Mouse (Mus musculus): ENCODE data around the gene Pilrb1.
"Not testable (repeated sequence)": the region's sequence is repeated elsewhere in the genome, so short reads cannot be mapped to it uniquely, and the experiment has no call there.

Gene Pilrb1

DNA sequence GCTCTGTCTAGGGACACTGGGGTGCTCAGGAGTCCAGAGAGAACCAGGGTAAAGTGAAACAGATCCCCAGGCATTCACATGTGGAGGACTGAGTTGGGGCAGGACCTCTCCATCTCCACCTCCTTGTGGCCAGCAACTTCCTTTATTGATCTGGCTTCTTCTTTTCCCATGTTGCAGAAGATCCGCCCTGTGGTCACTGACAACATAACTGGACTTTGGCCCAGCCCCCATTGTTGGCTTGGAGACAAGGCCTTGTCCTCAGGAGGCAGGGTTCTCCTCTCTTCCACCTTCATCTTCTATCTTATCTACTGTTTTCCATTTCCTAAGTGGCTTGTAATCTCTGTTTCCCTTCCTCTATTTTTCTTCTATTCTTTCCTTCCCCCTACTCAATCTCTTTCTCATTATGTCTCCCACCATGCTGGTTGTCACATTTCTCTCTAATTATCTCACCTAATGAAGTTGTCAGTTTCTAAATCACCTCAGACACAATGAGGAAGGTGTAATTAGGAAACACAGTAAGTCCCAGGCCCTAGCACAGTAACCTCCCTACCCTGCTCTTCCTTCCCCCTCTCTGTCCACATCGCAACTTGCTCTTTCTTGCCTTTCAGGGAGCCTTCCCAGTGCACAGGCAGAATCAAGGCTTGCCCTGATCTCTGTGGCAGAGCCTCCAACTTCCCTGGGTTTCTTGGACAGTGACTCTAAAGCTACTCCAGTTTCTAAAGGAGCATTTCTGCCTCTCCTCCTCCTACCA is at the start of gene Pilrb1:
Pilrb1 (minus strand) TSS at position 147 of the 751 bp plus-strand sequence.
- not testable (repeated sequence) for DNase-seq (ENCODE audit: low read depth in 2 of 2, low spot score in 2 of 2)

DNA sequence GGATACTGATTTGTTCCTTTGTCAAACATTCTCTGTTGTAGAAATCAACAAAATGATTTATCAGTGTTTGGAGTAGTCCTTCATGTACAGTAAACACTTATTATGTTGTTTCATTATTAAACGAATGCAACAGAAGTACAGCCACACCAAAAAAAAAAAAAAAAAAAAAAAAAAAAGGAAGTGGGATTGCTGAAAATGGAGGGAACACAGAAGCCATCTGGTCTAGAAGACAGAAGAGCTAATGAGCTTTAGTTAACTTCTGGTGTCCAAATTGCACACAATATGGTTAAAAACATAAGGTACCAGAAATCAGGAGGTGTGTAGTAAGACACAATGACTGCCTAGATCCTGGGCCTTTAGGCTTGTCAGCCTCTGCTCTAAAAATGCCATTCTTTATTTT is 39.9 kb upstream of the Pilrb1 start:
- DNase-seq (ENCODE audit: low read depth in 2 of 2, low spot score in 2 of 2): no peak

DNA sequence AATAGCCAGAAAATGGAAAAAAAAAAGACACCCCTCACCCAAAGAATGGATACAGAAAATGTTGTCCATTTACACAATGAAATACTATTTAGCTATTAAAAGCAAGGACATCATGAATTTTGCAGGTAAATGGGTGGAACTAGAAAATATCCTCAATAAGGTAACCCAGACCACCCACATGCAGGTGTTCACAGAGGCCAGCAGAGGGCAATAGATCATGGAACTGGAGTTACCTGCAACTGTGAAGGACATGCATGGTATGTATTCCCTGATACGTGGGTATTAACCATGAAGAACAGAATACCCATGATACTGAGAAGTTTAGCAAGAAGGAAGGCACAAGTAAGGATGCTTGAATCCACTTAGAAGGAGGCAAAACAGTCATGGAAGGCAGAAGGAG is 35.0 kb upstream of the Pilrb1 start:
- no peak for DNase-seq (ENCODE audit: low read depth in 2 of 2, low spot score in 2 of 2)

DNA sequence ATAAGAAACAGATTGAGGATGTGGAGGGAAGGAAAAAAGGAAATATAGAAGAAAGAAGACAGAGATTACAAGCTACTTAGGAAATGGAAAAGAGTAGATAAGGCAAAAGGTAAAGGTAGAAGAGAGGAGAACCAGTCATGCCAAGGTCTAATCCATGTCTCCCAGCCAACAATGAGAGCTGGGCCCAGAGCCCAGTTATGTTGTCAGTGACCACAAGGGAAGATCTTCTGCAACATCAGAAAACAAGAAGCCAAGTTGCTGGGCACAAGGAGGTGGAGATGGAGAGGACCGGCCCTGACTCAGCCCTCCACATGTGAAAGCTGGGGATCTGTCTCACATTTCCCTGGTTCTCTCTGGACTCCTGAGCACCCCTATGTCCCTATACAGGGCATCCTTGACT is 29.8 kb upstream of the Pilrb1 start:
- no peak for DNase-seq (ENCODE audit: low read depth in 2 of 2, low spot score in 2 of 2)

DNA sequence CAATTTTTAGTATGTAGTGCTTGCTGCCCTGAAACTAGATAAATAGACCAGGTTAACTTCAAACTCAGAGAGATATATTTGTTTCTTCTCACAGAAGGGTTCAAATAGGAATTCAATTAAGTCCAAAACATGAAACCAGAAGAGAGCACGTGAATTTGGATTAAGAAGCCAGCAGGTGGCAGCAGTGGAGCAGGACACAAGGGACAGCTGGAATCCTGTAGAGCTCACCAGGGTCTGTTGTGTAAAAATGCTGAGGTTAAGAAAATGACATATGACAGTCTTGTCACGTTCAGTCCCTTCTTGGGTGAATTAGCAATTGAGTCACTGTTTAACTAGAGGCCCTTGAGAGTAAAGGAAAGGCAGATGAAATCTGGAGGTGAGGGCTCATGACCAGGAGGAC is 28.0 kb upstream of the Pilrb1 start:
- peak in 1 of 2 experiments; percentile 42 for DNase-seq (ENCODE audit: low read depth in 2 of 2, low spot score in 2 of 2)

DNA sequence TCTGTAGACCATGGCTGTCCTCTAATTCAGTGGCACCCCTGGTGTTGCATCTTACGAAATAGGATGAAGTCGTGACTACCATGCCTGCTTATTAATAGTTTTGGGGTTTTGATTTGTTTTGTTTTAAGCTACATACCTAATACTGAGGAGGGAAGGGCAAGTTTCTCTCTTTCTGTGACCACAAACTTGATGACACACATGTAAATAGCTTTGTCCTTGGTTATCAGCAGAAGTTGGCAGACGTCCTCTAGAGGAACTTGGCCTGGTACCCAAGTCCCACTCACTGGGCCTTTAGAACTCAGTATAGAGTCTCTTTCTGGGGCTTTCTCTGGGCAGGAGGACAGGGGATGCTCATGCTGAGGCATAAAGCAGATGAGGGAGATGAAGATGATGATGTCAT is 25.4 kb upstream of the Pilrb1 start:
- DNase-seq (ENCODE audit: low read depth in 2 of 2, low spot score in 2 of 2): no peak

DNA sequence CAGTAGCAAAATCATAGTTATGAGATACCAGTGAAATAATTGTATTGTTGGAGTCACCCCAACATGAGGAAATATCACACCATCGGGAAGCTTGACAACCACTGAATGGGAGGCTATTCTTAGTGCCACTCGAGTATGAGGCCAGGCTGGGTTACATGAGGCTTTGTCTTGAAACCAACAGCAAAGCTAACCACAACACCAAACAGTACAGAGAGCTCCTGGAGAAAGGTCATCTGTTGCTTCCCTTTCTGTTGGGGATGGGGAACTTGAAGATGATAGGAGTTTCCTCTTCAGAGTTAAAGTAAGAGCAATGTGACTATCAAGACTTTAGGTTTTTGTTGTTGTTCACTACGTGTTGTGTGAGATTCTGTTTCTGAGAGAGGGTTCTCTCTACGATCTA is 25.0 kb upstream of the Pilrb1 start:
- DNase-seq (ENCODE audit: low read depth in 2 of 2, low spot score in 2 of 2): no peak

DNA sequence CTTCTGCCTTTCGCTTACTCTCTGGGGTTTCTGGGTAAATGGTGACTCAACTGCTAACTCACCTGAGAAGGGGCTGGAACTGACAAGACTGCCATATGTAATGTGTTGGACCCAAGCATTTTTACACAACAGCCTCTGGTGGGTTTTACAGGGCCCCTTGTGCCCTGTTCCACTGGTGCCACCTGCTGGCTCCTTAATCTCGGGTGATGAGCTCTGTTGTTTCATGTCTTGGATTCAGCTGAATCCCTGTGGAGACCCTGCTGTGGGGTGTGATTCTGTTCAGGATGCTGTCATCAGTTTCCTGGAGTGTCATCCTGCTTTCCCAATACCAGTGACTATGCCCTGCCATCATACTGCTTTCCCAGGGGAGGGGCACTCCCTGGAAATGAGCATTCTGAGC is 20.0 kb upstream of the Pilrb1 start:
- DNase-seq (ENCODE audit: low read depth in 2 of 2, low spot score in 2 of 2): peak; percentile 13 to 33

DNA sequence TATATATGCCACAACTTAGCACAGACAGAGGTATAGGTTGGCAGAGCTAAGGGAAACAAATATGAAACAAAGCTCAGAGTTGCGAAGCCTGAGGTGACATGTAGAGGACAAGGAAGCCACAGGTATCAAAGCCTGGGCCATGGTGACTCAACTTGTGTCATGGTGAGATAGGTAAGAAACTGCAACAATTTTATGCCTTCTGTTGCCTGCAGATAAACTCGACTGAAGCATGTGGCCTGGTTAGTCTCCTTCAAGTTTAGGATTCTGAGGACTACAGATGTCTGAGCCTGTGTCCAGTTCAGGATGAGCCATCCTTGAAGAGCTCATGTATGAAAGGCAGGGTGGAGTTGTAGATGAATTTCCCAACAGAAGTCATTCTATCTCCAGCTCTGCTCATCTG is 17.1 kb upstream of the Pilrb1 start:
- no peak for DNase-seq (ENCODE audit: low read depth in 2 of 2, low spot score in 2 of 2)

DNA sequence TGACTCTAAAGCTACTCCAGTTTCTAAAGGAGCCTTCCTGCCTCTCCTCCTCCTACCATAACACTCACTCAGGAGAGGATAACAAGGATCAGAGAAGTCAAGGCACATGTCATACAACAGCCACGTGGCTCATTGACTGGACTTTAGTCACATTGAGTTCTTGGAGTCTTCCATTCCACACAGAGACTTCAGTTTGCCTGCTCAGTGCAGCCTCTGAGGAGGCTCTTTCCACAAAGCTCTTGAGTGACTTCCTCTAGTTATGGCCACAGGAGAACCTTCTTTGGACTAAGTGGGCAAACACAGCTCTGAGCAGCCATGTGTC is 14.4 kb upstream of the Pilrb1 start:
- DNase-seq (ENCODE audit: low read depth in 2 of 2, low spot score in 2 of 2): not testable (repeated sequence)

DNA sequence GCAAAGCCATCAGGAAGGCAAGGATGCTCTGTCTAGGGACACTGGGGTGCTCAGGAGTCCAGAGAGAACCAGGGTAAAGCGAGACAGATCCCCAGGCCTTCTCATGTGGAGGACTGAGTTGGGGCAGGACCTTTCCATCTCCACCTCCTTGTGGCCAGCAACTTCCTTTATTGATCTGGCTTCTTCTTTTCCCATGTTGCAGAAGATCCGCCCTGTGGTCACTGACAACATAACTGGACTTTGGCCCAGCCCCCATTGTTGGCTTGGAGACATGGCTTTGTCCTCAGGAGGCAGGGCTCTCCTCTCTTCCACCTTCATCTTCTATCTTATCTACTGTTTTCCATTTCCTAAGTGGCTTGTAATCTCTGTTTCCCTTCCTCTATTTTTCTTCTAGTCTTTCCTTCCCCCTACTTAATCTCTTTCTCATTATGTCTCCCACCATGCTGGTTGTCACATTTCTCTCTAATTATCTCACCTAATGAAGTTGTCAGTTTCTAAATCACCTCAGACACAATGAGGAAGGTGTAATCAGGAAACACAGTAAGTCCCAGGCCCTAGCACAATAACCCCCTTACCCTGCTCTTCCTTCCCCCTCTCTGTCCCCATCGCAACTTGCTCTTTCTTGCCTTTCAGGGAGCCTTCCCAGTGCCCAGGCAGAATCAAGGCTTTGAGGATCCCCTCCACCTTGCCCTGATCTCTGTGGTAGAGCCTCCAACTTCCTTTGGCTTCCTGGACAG is 13.9 kb upstream of the Pilrb1 start, which contains the start of gene Pilrb2:
Pilrb2 (minus strand) TSS at position 172 of the 737 bp plus-strand sequence.
- not testable (repeated sequence) for DNase-seq (ENCODE audit: low read depth in 2 of 2, low spot score in 2 of 2)

DNA sequence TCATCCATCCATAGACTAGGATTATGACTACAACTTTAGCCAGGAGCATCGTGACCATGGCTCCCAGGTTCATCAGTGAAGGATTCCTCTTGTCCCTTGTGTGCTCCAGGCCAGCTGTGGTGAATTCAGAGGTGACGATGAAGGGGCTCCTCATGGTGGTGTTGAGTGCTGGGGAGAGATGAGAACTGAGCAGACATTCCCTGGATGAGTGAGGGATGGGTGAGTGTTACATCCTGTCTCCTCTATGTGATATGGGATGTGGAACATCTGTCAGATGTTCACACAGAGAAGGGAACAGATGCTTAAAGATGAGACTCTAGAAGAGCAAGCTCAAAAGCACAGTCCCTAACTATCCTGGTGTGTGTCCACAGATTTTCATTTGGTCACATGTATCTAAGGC is 10.7 kb upstream of the Pilrb1 start:
- not testable (repeated sequence) for DNase-seq (ENCODE audit: low read depth in 2 of 2, low spot score in 2 of 2)

DNA sequence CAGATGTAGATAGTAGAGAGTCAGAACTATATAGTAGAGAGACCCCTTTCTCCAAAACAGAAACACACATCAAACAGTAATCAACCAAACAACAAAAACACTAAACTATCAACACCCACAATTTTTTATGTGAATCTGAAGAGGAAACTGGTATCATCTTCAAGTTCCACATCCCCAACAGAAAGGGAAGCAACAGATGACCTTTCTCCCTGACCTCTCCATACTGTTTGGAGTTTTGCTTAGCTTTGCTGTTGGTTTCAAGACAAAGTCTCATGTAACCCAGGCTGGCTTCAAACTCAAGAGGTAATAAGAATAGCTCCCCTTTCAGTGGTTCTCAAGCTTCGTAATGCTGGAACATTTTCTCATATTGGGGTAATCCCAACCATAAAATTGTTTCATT is 6.1 kb upstream of the Pilrb1 start:
- DNase-seq (ENCODE audit: low read depth in 2 of 2, low spot score in 2 of 2): not testable (repeated sequence)

DNA sequence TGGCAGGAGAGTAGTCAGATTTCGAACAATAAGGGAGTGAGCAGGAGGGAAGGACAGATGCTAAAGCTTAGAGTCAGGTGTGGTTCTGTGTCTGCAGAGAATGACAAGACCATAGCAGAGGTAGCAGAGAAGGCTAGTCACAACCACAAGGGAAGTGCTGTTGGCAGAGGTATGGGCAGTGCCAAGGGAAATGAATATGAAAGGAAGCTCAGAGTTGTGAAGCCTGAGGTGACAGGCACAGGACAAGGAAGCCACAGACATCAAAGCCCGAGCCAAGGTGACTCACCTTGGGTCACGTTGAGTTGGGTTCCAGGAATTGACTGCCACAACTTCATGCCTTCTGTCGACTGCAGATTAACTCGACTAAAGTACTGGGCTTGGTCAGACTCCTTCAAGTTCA is 1.0 kb downstream of the Pilrb1 start:
- DNase-seq (ENCODE audit: low read depth in 2 of 2, low spot score in 2 of 2): peak; percentile 48 to 53

DNA sequence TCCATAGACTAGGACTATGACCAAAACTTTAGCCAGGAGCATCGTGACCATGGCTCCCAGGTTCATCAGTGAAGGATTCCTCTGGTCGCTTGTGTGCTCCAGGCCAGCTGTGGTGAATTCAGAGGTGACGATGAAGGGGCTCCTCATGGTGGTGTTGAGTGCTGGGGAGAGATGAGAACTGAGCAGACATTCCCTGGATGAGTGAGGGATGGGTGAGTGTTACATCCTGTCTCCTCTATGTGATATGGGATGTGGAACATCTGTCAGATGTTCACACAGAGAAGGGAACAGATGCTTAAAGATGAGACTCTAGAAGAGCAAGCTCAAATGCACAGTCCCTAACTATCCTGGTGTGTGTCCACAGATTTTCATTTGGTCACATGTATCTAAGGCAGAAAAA is 3.0 kb downstream of the Pilrb1 start:
- DNase-seq (ENCODE audit: low read depth in 2 of 2, low spot score in 2 of 2): not testable (repeated sequence)

DNA sequence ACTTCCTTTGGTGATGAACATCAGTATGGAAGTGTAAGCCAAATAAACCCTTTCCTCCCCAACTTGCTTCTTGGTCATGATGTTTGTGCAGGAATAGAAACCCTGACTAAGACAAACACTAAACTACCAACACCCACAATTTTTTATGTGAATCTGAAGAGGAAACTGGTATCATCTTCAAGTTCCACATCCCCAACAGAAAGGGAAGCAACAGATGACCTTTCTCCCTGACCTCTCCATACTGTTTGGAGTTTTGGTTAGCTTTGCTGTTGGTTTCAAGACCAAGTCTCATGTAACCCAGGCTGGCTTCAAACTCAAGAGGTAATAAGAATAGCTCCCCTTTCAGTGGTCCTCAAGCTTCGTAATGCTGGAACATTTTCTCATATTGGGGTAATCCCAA is 7.6 kb downstream of the Pilrb1 start:
- DNase-seq (ENCODE audit: low read depth in 2 of 2, low spot score in 2 of 2): not testable (repeated sequence)

DNA sequence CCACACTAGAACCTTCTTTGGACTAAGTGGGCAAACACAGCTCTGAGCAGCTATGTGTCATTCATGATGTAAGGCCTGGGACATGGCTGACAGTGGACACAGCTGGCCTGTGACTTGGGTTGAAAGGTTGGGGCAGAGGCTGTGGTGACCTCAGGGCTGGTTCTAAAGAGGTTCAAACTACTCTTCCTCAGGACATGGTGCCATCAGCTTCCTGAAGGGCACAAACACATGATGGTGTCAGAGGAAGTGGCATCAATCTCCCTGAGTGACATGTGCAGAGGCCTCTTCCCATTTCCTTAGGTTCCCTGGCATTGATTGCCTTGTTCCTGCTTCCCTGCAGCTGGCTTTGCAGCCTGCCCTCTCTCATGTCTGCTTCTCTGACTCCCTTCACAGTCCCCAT is 20.8 kb downstream of the Pilrb1 start:
- not testable (repeated sequence) for DNase-seq (ENCODE audit: low read depth in 2 of 2, low spot score in 2 of 2)

DNA sequence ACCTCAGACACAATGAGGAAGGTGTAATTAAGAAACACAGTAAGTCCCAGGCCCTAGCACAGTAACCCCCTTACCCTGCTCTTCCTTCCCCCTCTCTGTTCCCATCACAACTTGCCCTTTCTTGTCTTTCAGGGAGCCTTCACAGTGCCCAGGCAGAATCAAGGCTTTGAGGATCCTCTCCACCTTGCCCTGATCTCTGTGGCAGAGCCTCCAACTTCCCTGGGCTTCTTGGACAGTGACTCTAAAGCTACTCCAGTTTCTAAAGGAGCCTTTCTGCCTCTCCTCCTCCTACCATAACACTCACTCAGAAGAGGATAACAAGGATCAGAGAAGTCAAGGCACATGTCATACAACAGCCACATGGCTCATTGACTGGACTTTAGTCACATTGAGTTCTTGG is 21.3 kb downstream of the Pilrb1 start:
- no peak for DNase-seq (ENCODE audit: low read depth in 2 of 2, low spot score in 2 of 2)

DNA sequence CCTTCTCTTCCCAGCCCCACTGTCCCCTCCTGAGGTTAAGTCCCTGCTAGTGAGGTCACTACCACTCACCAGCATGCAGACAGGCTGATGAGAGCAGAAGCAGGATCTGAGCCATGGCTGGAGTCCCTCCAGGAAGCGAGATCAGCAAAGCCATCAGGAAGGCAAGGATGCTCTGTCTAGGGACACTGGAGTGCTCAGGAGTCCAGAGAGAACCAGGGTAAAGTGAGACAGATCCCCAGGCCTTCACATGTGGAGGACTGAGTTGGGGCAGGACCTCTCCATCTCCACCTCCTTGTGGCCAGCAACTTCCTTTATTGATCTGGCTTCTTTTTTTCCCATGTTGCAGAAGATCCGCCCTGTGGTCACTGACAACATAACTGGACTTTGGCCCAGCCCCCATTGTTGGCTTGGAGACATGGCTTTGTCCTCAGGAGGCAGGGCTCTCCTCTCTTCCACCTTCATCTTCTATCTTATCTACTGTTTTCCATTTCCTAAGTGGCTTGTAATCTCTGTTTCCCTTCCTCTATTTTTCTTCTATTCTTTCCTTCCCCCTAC is 21.9 kb downstream of the Pilrb1 start, which contains the start of gene Pilra:
Pilra (minus strand) TSS at position 316 of the 555 bp plus-strand sequence.
- not testable (repeated sequence) for DNase-seq (ENCODE audit: low read depth in 2 of 2, low spot score in 2 of 2)

DNA sequence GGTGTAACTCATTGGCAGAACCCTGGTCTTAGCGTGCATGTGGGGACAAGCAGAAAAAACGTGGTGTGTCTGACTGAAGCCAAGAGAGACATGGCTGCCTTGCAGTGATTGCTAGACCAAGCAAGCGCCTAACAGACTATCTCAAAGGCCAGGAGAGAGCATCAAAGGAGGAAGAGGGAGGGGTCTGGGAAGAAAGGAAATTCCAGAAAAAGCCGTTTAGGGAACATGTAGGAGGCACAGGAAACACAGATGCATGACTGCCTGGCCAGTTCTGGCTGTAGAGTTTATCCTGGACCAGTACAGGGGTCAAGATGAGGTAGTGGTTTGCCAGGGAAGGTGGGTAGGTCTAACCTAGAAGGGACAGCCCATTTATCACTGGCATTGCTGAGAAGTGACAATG is 24.4 kb downstream of the Pilrb1 start:
- no peak for DNase-seq (ENCODE audit: low read depth in 2 of 2, low spot score in 2 of 2)

DNA sequence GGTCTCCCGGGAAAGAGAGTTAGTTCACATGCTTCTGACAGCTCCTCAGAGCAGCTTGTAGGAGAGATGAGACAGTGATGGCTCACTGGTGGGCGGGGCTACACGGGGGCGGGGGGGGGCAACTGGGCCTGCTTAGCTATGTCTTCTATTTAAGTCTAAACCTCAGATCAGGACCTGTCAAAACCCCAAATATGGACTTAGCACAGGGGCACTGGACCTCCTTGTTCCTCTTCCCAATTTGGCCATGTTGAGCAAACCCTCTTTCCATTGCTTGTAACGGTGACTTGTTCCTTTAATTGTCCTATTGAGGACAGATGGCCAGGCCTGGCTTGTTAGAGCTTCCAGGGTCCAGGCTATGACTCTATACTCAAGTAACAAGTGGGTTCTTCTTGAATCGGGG is 26.4 kb downstream of the Pilrb1 start:
- DNase-seq (ENCODE audit: low read depth in 2 of 2, low spot score in 2 of 2): no peak

DNA sequence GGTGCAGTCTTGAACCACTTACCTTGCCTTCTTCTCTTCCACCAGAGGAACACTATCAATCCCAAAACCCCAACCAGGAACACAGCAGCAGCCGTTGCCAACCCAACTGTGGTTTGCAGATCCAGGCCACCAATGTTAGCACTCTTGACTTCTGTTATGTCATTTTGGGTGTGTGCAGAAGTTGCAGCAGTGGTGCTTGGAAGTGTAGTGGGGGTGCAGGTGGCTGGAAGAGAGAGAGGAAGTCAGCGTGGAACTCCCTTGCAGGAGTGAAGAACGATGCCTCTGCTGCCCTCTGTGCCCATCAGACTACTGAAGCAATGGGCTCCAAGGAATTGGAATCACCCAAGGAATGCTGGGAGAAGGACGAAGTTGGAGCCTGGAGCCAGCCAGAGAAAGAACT is 26.8 kb downstream of the Pilrb1 start:
- no peak for DNase-seq (ENCODE audit: low read depth in 2 of 2, low spot score in 2 of 2)
